Mouse (Mus musculus): ENCODE results near the gene Hspa1l. TPM values are rescaled to one million over a fixed set of nuclear protein-coding genes. Genes with fewer than 3 reads are reported as not detected.
A peak's percentile ranks its signal among the peaks of the same experiment; 100 is the strongest.
"Not testable (repeated sequence)": the region's sequence is repeated elsewhere in the genome, so short reads cannot be mapped to it uniquely, and the experiment has no call there.

The Hspa1l gene
- polyA plus RNA-seq (2012; ENCODE audit: insufficient read depth, insufficient read length, low replicate concordance, missing spikeins), result not detected in 2 replicates

GRCm38 (mm10) chr17:34972069-34972749 is at the start of gene Hspa1l, which contains the start of gene Hspa1a:
Gene Hspa1l (plus strand): TSS chr17:34972703.
Gene Hspa1a (minus strand): TSS chr17:34972156.
- H3K4me1 ChIP-seq (ENCODE audit: control insufficient read depth, insufficient read depth, low read length), result not testable (repeated sequence)
- WGBS, result under 1% methylated on average over 33 of the region's 33 CpGs
- TF ChIP-seq POLR2A (IDR thresholded peaks at IDR 0.05; ENCODE audit: insufficient read depth, low read depth, low read length), result 0 out of 2 replicates have a peak, but pooled peaks have one; percentile 27
- Histone ChIP-seq H3K27ac (ENCODE audit: insufficient read depth, low read depth, low read length) (0 out of 2 replicates have a peak within 1 kb of the TSS, but pooled peaks have one; percentile 2), H3K4me3 (ENCODE audit: insufficient read depth, low read depth, low read length) (peak within 1 kb of the TSS; percentile 62)

GRCm38 (mm10) chr17:34922939-34923338 is 49.6 kb upstream of the Hspa1l start:
- no peaks in the 10 kb centered on the region for H3K4me1 ChIP-seq (ENCODE audit: control insufficient read depth, insufficient read depth, low read length)
- WGBS, result 54% methylated on average over 6 of the region's 6 CpGs
- no peak overlapping the region for H3K4me3 ChIP-seq (ENCODE audit: insufficient read depth, low read depth, low read length)
- H3K27ac ChIP-seq (ENCODE audit: insufficient read depth, low read depth, low read length), result no peak overlapping the region
- no peak for TF ChIP-seq CTCF (IDR thresholded peaks at IDR 0.05; ENCODE audit: insufficient read depth, low read depth, low read length)
- no peak for TF ChIP-seq POLR2A (IDR thresholded peaks at IDR 0.05; ENCODE audit: insufficient read depth, low read depth, low read length)

GRCm38 (mm10) chr17:34924258-34924657 is 48.2 kb upstream of the Hspa1l start:
- 62% methylated on average over 5 of the region's 5 CpGs for WGBS
- Histone ChIP-seq H3K4me3 (ENCODE audit: insufficient read depth, low read depth, low read length) (no peak overlapping the region), H3K4me1 (ENCODE audit: control insufficient read depth, insufficient read depth, low read length) (no peaks in the 10 kb centered on the region), H3K27ac (ENCODE audit: insufficient read depth, low read depth, low read length) (no peak overlapping the region)
- TF ChIP-seq CTCF (IDR thresholded peaks at IDR 0.05; ENCODE audit: insufficient read depth, low read depth, low read length) (no peak), POLR2A (IDR thresholded peaks at IDR 0.05; ENCODE audit: insufficient read depth, low read depth, low read length) (no peak)

DNA sequence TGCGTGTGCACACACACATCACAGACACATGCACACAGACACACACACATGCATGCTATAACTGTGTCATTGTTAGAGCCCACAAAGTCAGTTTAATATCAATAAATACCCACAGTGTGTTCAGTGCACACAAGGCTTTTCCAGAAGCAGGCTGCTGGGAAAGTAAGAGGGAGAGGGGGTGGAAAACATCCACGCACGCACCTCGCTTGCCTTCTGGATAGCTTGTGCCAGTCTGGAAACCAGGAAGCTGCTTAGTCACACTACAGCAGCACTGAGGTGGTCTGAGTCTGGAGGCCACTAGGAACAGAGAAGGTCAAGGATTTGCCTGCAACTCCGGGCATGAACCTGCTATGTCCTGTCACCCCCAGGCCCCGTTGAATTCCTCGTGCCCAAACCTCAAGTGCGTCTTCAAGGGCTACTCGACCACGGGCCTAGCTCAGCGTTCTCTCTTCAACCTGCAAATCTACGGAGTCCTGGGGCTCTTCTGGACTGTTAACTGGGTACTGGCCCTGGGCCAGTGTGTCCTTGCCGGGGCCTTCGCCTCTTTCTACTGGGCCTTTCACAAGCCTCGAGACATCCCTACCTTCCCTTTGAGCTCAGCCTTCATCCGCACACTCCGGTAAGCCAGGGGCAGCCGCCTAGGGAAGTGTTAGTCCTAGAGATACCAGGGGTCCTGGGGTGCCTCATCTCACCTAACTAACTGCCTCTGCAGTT is 45.0 kb upstream of the Hspa1l start:
- no peak overlapping the region for H3K4me3 ChIP-seq (ENCODE audit: insufficient read depth, low read depth, low read length)
- no peak overlapping the region for H3K27ac ChIP-seq (ENCODE audit: insufficient read depth, low read depth, low read length)
- peaks cover 5% of the 10 kb centered on the region for H3K4me1 ChIP-seq (ENCODE audit: control insufficient read depth, insufficient read depth, low read length)
- TF ChIP-seq CTCF (IDR thresholded peaks at IDR 0.05; ENCODE audit: insufficient read depth, low read depth, low read length) (no peak), POLR2A (IDR thresholded peaks at IDR 0.05; ENCODE audit: insufficient read depth, low read depth, low read length) (no peak)
- 86% methylated on average over 18 of the region's 18 CpGs for WGBS

DNA sequence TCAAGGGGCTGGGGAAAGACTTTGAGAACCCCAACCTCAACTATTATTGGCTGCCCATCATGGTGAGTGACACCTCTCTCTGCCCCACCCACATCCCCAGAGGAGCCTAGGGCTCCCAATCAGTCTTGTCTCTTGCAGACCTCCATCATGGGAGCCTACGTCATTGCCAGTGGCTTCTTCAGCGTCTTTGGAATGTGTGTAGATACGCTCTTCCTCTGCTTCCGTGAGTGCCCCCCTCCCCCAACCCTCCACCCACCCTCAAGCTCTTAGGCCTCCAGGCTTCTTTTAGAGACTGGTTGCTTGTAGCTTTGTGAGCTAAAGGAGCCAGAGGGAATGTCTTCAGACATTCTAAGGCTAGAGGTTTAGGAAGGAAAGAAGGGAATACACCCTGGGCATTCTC is 43.7 kb upstream of the Hspa1l start:
- Histone ChIP-seq H3K4me1 (ENCODE audit: control insufficient read depth, insufficient read depth, low read length) (peaks cover 7% of the 10 kb centered on the region), H3K27ac (ENCODE audit: insufficient read depth, low read depth, low read length) (no peak overlapping the region), H3K4me3 (ENCODE audit: insufficient read depth, low read depth, low read length) (no peak overlapping the region)
- TF ChIP-seq CTCF (IDR thresholded peaks at IDR 0.05; ENCODE audit: insufficient read depth, low read depth, low read length) (no peak), POLR2A (IDR thresholded peaks at IDR 0.05; ENCODE audit: insufficient read depth, low read depth, low read length) (no peak)
- 72% methylated on average over 4 of the region's 4 CpGs for WGBS

GRCm38 (mm10) chr17:34931061-34931734 is 41.3 kb upstream of the Hspa1l start, which contains the start of gene Neu1:
Gene Neu1 (plus strand): TSS chr17:34931253.
- Histone ChIP-seq H3K4me3 (ENCODE audit: insufficient read depth, low read depth, low read length) (peak within 1 kb of the TSS; percentile 97), H3K4me1 (ENCODE audit: control insufficient read depth, insufficient read depth, low read length) (peaks cover 10% of the 10 kb centered on the region), H3K27ac (ENCODE audit: insufficient read depth, low read depth, low read length) (peak within 1 kb of the TSS; percentile 67; the same call in 1 of the 2 replicates)
- WGBS, result under 1% methylated on average over 38 of the region's 38 CpGs
- no peak for TF ChIP-seq CTCF (IDR thresholded peaks at IDR 0.05; ENCODE audit: insufficient read depth, low read depth, low read length)
- peak; percentile 43; the same call in 1 of the 2 replicates for TF ChIP-seq POLR2A (IDR thresholded peaks at IDR 0.05; ENCODE audit: insufficient read depth, low read depth, low read length)

- WGBS, result 4% methylated on average over 14 of the region's 14 CpGs
- H3K27ac ChIP-seq (ENCODE audit: insufficient read depth, low read depth, low read length), result 0 out of 2 replicates have a peak overlapping the region, but pooled peaks have one; percentile 67
- TF ChIP-seq POLR2A (IDR thresholded peaks at IDR 0.05; ENCODE audit: insufficient read depth, low read depth, low read length) (no peak), CTCF (IDR thresholded peaks at IDR 0.05; ENCODE audit: insufficient read depth, low read depth, low read length) (no peak)
- H3K4me3 ChIP-seq (ENCODE audit: insufficient read depth, low read depth, low read length), result peak overlapping the region; percentile 97
- peaks cover 10% of the 10 kb centered on the region for H3K4me1 ChIP-seq (ENCODE audit: control insufficient read depth, insufficient read depth, low read length)
Measured at GRCm38 (mm10) chr17:34931735-34932098, 40.8 kb upstream of the Hspa1l start.

GRCm38 (mm10) chr17:34932287-34932686 is 40.2 kb upstream of the Hspa1l start:
- H3K4me3 ChIP-seq (ENCODE audit: insufficient read depth, low read depth, low read length), result peak overlapping the region; percentile 97
- 76% methylated on average over 8 of the region's 8 CpGs for WGBS
- no peak overlapping the region for H3K27ac ChIP-seq (ENCODE audit: insufficient read depth, low read depth, low read length)
- TF ChIP-seq POLR2A (IDR thresholded peaks at IDR 0.05; ENCODE audit: insufficient read depth, low read depth, low read length), result no peak
- TF ChIP-seq CTCF (IDR thresholded peaks at IDR 0.05; ENCODE audit: insufficient read depth, low read depth, low read length), result no peak
- peaks cover 10% of the 10 kb centered on the region for H3K4me1 ChIP-seq (ENCODE audit: control insufficient read depth, insufficient read depth, low read length)
